Mouse (Mus musculus) forelimb bud, embryonic 11.5 days (tissue): Measurements from ENCODE around the gene Hps6.
"Not testable (repeated sequence)": the region's sequence is repeated elsewhere in the genome, so short reads cannot be mapped to it uniquely, and the experiment has no call there.

Experiments used
- DNase-seq: peaks from one replicate; pipeline ENCODE4 v3.0.0-alpha.2; 2012; ENCODE audit warnings: low read depth, low spot score

The Hps6 gene

GRCm38 (mm10) chr19:46003371-46004226 is at the start of gene Hps6:
Hps6 (plus strand) TSS chr19:46003508.
- peak; percentile 61 for DNase-seq

GRCm38 (mm10) chr19:45956736-45957135 is 46.6 kb upstream of the Hps6 start:
- no peak for DNase-seq

GRCm38 (mm10) chr19:45960770-45961169 is 42.5 kb upstream of the Hps6 start:
- peak; percentile 6 for DNase-seq

- DNase-seq, result no peak
Measured at GRCm38 (mm10) chr19:45984379-45984778, 18.9 kb upstream of the Hps6 start.

GRCm38 (mm10) chr19:45988238-45988637 is 15.1 kb upstream of the Hps6 start:
- no peak for DNase-seq

- no peak for DNase-seq
Measured at GRCm38 (mm10) chr19:45991171-45991570, 12.1 kb upstream of the Hps6 start.

- not testable (repeated sequence) for DNase-seq
Measured at GRCm38 (mm10) chr19:45993441-45993840, 9.9 kb upstream of the Hps6 start.

GRCm38 (mm10) chr19:45993981-45994737 is 9.1 kb upstream of the Hps6 start:
- no peak for DNase-seq

- DNase-seq, result no peak
Measured at GRCm38 (mm10) chr19:45997365-45997764, 5.9 kb upstream of the Hps6 start.

GRCm38 (mm10) chr19:45997785-45998693 is 5.3 kb upstream of the Hps6 start, which contains the start of gene Armh3:
Armh3 (minus strand) TSS chr19:45998488.
- peak; percentile 93 for DNase-seq

GRCm38 (mm10) chr19:45998694-45999217 is 4.6 kb upstream of the Hps6 start:
- DNase-seq, result no peak

GRCm38 (mm10) chr19:45999378-45999777 is 3.9 kb upstream of the Hps6 start:
- DNase-seq, result no peak

GRCm38 (mm10) chr19:46002279-46002678 is 1.0 kb upstream of the Hps6 start:
- DNase-seq, result no peak

GRCm38 (mm10) chr19:46004814-46005466 is 1.6 kb downstream of the Hps6 start:
- no peak for DNase-seq

GRCm38 (mm10) chr19:46005680-46006079 is 2.4 kb downstream of the Hps6 start:
- DNase-seq, result no peak

- peak; percentile 90 for DNase-seq
Measured at GRCm38 (mm10) chr19:46014572-46015178, 11.4 kb downstream of the Hps6 start.

- no peak for DNase-seq
Measured at GRCm38 (mm10) chr19:46016023-46016422, 12.7 kb downstream of the Hps6 start.

- no peak for DNase-seq
Measured at GRCm38 (mm10) chr19:46024959-46025358, 21.7 kb downstream of the Hps6 start.

- no peak for DNase-seq
Measured at GRCm38 (mm10) chr19:46026567-46026966, 23.3 kb downstream of the Hps6 start.

- no peak for DNase-seq
Measured at GRCm38 (mm10) chr19:46028747-46029320, 25.5 kb downstream of the Hps6 start.
